Mouse (Mus musculus) G1E (cell line): ENCODE results near the gene Tgfa. TPM values are rescaled to one million over a fixed set of nuclear protein-coding genes. Genes with fewer than 3 reads are reported as not detected.

ENCODE experiments used
- ATAC-seq: 2 replicates; pipeline ENCODE4 v1.8.0; 2016; ENCODE audit warnings: mild to moderate bottlenecking; ENCODE audit not compliant: insufficient number of reproducible peaks, poor library complexity, low FRiP score, severe bottlenecking; ENCODE audit errors: extremely low read depth
- DNase-seq: peaks from one replicate; pipeline ENCODE4 v3.0.0; 2012; ENCODE audit warnings: low spot score
- H3K27me3 ChIP-seq: 2 replicates; pipeline ENCODE4 v1.6.1; 2012; ENCODE audit warnings: mild to moderate bottlenecking, low read length, inconsistent platforms; ENCODE audit not compliant: insufficient read depth
- H3K36me3 ChIP-seq: replicated peaks from 2 replicates; pipeline ENCODE3; 2012; ENCODE audit warnings: mild to moderate bottlenecking, inconsistent platforms
- H3K4me1 ChIP-seq: 2 replicates; pipeline ENCODE4 v1.6.1; 2012; ENCODE audit warnings: low read depth, low read length, inconsistent platforms, mixed read lengths; ENCODE audit not compliant: insufficient read depth
- H3K4me3 ChIP-seq: 2 replicates; pipeline ENCODE4 v1.5.1; 2012; ENCODE audit warnings: low read depth, mild to moderate bottlenecking, inconsistent platforms, low read length, moderate library complexity, mixed read lengths
- H3K9me3 ChIP-seq: replicated peaks from 2 replicates; pipeline ENCODE4 v1.6.1; 2012; ENCODE audit warnings: inconsistent platforms
- CTCF ChIP-seq: IDR thresholded peaks from 2 replicates; pipeline ENCODE4 v1.5.1; 2012; ENCODE audit warnings: low read depth, low read length, inconsistent platforms, mixed read lengths
- GATA1 ChIP-seq: IDR thresholded peaks from 2 replicates; pipeline ENCODE4 v1.6.1; 2012; ENCODE audit warnings: borderline replicate concordance, low read length, inconsistent platforms, mixed read lengths
- GATA2 ChIP-seq: IDR thresholded peaks from 2 replicates; pipeline ENCODE4 v1.6.1; 2012; ENCODE audit warnings: low read depth, low read length, inconsistent platforms, borderline replicate concordance
- POLR2AphosphoS5 ChIP-seq: IDR thresholded peaks from 2 replicates; pipeline ENCODE4 v1.6.1; 2012; ENCODE audit warnings: low read depth, low read length, inconsistent platforms; ENCODE audit not compliant: insufficient replicate concordance
- TAL1 ChIP-seq: conservative IDR thresholded peaks from 2 replicates; pipeline ENCODE4 v1.6.1; 2012; ENCODE audit warnings: low read depth, low read length, inconsistent platforms, mixed read lengths
- polyA plus RNA-seq: library from polyadenylated mRNA; stranded (reverse); fragments of >175 nt; gene quantifications from 2 replicates; pipeline ENCODE4 v1.2.3, GENCODE M21; 2012
- total RNA-seq, 2 experiments: library from RNA; stranded (forward) in 1 of 2; stranded (reverse) in 1 of 2; fragments of 200-1000 nt in 1 of 2; fragments of >200 nt in 1 of 2; fragmentation: Nextera tagmentation in 1 of 2; gene quantifications; 2 replicates each; pipeline ENCODE4 v1.2.3; 2014 to 2017

The Tgfa gene
- total and polyA plus RNA-seq, 3 experiments: 13.3 to 30.6 (median 28.8) TPM

DNA sequence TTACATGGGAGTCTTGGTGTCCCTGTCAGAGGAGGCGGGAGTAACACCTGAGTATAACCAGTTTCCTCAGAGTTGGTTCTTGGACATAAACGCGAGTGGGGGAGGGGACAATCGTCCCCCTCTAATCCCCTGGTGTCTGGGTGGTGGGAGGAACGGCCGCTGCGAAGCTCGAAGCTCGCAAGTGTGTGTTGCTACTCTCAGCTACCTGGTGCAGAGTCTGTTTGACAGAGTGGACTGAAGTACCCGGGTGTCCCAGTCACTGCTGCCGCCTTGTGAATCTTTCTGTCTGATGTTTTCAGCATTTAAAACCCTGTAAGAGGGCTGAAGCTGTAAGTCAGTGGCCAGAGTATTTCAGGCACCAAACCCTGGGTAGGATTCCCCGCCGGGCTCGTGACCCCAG, 1.0 kb downstream of the Tgfa start:
- ATAC-seq (no peak), DNase-seq (no peak)
- TF ChIP-seq CTCF (no peak), GATA1 (no peak)
- H3K9me3 ChIP-seq: no peaks in the 10 kb centered on the region
- H3K36me3 ChIP-seq: peaks cover 32% of the 10 kb centered on the region
- peaks cover 4% of the 10 kb centered on the region; the same call in 1 of the 2 replicates for H3K27me3 ChIP-seq
- H3K4me1 ChIP-seq: peaks cover 61% of the 10 kb centered on the region
- H3K4me3 ChIP-seq: peak overlapping the region; percentile 83

DNA sequence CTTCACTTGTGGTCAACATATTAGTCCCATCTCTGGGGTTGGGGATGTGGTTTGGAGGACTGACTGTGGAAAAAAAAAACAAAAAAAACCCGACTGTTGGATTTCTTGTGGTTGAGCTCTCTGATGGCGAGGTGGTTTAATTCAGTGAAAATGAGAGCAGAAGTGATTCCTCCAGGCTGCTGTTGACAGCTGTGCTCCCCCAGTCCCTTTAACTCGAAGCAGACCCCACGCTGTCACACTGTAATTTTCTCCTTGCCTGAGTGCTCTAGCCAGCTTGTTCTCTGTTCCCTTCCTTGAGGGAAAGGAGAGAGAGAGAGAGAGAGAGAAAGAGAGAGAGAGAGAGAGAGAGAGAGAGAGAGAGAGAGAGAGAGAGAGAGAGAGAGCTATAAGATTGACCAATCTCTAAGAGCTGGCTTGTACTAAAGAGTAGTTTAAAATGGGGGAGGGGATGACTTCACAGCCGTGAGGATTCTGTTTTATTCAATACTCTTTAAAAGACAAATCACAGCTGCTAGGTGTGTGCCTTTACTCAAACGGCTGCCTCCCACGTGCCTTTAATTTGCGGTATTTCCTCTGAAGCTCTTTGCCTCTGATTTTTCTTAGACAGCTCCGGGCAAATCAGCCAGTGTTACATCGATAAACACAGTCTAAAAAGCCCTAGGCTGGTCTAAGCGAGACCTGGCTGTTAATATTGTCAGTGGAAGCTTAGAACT, 2.3 kb downstream of the Tgfa start:
- no peak for ATAC-seq
- Histone ChIP-seq H3K4me3 (no peak overlapping the region), H3K27me3 (no peaks in the 10 kb centered on the region), H3K9me3 (no peaks in the 10 kb centered on the region), H3K4me1 (peaks cover 54% of the 10 kb centered on the region), H3K36me3 (peaks cover 36% of the 10 kb centered on the region)
- DNase-seq: no peak
- TF ChIP-seq GATA1: no peak
- TF ChIP-seq GATA2: no peak
- TF ChIP-seq CTCF: no peak
- no peak for TF ChIP-seq TAL1

DNA sequence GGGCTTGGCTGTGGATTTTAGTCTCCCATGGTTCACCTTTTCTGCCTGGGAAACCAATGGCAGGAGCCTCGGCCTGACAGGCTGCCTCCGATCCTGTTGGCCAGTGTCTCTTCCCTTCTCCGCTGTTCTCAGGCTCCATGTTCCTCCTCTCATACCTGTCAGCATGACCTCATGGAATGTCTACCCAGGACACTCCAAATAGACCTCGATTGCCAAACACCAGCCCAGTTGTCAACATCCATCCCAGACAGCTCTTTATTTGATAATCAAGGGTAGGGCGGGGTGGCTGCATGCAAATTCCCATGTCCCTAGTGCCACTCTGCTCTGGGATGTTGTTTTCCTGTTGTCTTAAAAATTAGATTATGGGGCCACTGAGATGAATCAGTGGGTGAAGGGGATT, 5.9 kb downstream of the Tgfa start:
- TF ChIP-seq CTCF (no peak), GATA1 (no peak), POLR2AphosphoS5 (no peak), TAL1 (no peak), GATA2 (no peak)
- H3K27me3 ChIP-seq: no peaks in the 10 kb centered on the region
- DNase-seq (no peak), ATAC-seq (no peak)
- no peak overlapping the region for H3K4me3 ChIP-seq
- peaks cover 50% of the 10 kb centered on the region for H3K36me3 ChIP-seq
- H3K9me3 ChIP-seq: no peaks in the 10 kb centered on the region
- peaks cover 31% of the 10 kb centered on the region for H3K4me1 ChIP-seq

DNA sequence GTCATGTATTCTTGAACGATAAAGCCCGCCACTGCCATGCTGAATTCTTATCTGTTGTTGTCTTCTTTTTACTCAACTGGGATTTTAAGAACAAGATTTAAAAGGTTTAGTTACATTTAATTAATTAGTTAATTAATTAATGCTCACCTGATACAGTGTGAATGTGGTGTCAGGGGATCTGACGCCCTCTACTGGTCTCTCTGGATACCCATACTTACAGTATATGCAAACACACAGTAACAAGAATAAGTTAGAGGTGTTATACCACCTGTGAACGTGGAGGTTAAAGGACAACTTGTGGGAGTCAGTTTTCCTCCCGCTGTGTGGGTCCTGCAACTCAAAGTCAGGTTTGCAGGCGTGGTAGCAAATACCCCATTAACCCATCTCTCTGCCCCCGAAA, 8.1 kb downstream of the Tgfa start:
- H3K27me3 ChIP-seq: no peaks in the 10 kb centered on the region
- peaks cover 19% of the 10 kb centered on the region for H3K4me1 ChIP-seq
- DNase-seq (no peak), ATAC-seq (no peak)
- H3K36me3 ChIP-seq: peaks cover 57% of the 10 kb centered on the region
- H3K9me3 ChIP-seq: no peaks in the 10 kb centered on the region
- TF ChIP-seq TAL1 (no peak), GATA1 (no peak), GATA2 (no peak), POLR2AphosphoS5 (no peak), CTCF (no peak)
- H3K4me3 ChIP-seq: no peak overlapping the region

DNA sequence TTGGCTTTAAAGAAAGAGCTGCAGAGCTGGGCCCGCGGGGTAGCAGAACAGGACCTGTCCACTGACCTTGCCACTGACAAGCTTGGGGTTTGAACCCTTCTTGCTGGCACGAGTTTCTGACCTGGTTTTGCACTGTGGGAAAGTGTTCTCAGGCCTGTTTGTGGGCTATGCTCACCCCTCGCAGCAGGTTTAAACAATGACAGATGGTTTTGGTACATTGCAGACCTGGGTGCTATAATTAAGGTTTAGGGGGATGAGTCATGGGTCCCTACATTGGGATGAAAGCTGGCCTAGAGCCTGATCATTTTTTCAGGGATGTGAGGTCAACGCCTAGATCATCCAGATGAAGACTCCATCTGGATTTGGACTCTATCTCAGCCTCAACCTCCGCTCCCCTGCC, 11.0 kb downstream of the Tgfa start:
- Histone ChIP-seq H3K4me3 (no peak overlapping the region), H3K36me3 (peaks cover 61% of the 10 kb centered on the region), H3K4me1 (peaks cover 18% of the 10 kb centered on the region), H3K27me3 (no peaks in the 10 kb centered on the region), H3K9me3 (no peaks in the 10 kb centered on the region)
- DNase-seq (no peak), ATAC-seq (no peak)
- no peak for TF ChIP-seq GATA1
- TF ChIP-seq GATA2: no peak
- TF ChIP-seq TAL1: no peak
- TF ChIP-seq POLR2AphosphoS5: no peak
- no peak for TF ChIP-seq CTCF

DNA sequence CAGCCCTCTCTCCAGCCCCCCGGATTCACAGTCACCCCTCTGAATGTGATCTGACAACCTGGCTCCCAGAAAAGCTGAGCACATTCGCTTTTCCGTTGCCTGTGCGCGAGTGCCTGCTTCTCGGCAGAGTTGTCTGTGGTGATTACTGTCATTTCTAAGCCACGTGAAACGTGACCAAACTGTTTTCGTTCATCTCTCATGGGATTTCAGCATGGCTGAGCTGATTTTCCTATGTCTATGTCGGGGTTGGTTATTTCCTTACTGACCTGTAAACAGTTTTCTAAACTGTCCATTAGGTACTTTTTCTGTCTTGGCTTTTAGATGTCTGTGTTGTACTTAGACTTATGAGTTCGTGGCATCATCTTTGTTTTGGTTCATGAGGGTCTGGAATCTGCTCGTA, 12.0 kb downstream of the Tgfa start:
- Histone ChIP-seq H3K9me3 (no peaks in the 10 kb centered on the region), H3K36me3 (peaks cover 64% of the 10 kb centered on the region), H3K4me1 (peaks cover 18% of the 10 kb centered on the region), H3K27me3 (no peaks in the 10 kb centered on the region), H3K4me3 (no peak overlapping the region)
- no peak for TF ChIP-seq TAL1
- no peak for TF ChIP-seq POLR2AphosphoS5
- no peak for TF ChIP-seq GATA2
- no peak for TF ChIP-seq CTCF
- no peak for TF ChIP-seq GATA1
- no peak for DNase-seq
- no peak for ATAC-seq
